Mouse (Mus musculus) CH12.LX (cell line): ENCODE results near the gene Rnf144a.

ENCODE experiments used
- TCF12 ChIP-seq: IDR thresholded peaks from 2 replicates; pipeline ENCODE4 v1.6.1; 2014; ENCODE audit warnings: low read depth, mild to moderate bottlenecking, inconsistent platforms, low read length, improper control_type of control experiment
- ZKSCAN1 ChIP-seq: IDR thresholded peaks from 2 replicates; pipeline ENCODE4 v1.6.1; 2012; ENCODE audit warnings: low read depth, inconsistent platforms, low read length, improper control_type of control experiment, borderline replicate concordance

DNA sequence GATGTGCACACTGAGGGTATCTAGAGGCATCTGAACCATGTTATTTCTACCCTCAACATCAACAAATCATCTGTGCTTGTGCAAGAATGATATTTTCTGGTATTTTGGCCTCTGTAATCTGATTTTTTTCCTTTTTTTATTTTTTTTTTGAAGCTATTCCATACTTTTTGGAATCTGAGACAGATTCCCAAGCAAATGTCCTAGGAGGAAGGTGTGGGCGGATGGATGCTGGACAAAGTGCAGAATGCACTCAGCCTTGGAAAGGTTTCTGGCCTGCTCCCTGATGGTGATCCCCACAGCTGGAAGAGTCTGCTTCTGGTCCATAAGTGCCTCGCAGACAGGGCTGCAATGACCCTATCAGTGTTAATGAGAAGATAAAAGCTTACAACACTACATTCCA is 28.9 kb downstream of the Rnf144a start:
- TF ChIP-seq TCF12 (no peak), ZKSCAN1 (no peak)
